Mouse (Mus musculus) adrenal gland, adult (tissue): Measurements from ENCODE around the gene Gbf1.
A peak's percentile ranks its signal among the peaks of the same experiment; 100 is the strongest.
"Not testable (repeated sequence)": the region's sequence is repeated elsewhere in the genome, so short reads cannot be mapped to it uniquely, and the experiment has no call there.

Experiments used
- DNase-seq, 2 experiments: peaks; one replicate each; pipeline ENCODE4 v3.0.0; 2022 to 2023; ENCODE audit warnings: low spot score in 1 of 2; ENCODE audit not compliant: inconsistent age in 2 of 2

Gene Gbf1

DNA sequence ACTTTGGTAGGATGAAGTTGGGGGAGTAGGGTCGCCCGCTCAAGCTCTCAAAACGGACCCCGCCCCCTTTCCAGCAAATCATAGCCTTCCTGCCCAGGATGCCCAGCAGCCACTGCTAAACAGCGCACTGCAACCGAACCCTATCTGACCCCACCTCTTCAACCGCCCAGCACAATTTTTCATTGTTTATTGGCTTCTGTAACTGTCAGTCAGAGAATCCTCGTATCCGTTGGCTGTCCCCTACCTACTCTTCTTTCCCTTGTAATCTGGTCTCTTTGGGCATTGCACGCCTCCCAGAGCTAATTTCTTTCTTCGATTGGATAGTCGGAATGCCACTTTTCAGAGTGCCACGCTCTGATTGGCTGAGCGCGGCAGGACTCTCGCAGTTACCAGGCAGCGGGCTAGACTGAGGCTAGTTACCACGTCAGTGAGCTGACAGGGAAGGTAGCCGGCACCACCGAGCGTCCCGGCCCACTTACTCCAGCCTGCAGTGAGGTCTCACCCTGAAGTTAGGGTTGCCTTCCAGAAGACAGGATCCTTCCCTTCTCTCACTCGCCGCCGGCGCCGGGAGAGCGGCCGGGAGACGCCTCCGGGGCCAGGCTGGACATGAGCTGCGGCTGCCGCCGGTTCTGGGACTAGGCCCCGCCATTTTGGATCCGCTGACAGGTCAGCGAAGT, at the start of gene Gbf1:
Gbf1 (plus strand) TSS at position 383 of the 677 bp plus-strand sequence.
- peak; percentile 95 to 99 for DNase-seq

DNA sequence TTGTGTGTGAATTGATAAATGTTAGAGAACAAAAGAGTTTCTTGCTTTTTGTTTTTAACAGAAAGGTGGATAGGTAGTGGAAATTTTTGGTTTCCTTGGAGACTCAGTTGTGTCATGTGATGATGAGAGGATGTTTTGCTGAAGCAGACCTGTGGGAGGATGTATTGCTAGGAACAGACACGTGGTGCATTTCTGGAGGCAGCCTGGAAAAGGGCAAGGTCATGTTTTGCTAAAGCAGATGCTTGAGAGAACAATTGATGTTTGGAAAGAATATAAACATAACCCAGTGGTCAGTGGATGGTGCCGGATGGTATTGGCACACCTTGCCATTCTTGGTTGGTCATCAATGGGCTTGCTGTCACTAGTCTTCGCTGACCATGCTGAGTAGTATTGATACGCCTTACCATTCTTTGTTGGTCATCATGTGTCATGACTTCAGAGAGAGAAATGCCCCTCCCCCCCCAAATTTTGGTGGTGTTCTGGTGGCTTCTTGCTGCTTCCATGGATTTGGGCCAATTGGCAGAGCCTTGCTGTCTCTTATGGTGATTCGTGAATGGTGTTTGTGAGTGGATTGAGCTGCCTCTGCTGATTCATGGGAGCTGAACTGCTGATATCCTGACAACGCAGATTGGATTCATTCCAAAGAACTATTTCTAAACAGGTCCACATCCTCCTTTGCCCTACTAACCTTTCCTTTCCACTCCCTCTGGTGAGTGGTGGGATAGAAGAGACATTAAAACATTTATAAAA, 48.7 kb upstream of the Gbf1 start:
- DNase-seq = peak; percentile 26 to 63

DNA sequence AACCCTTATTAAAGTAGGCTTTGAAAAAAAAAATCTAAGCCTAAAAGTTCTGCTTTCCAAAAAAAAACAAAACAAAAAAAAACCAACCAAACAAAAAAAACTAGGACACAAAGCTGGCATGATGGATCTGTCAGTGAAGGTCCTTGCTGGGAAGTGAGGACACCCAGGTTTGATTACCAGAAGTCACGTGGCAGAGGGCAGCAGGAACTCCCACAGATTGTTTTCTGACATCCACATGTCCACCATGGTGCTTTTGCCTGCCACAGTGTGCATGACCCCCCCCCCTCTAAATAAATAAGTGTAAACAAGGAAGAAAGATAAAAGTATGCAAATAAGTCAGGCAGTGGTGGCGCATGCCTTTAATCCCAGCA, 48.1 kb upstream of the Gbf1 start:
- DNase-seq = peak in 1 of 2 experiments; percentile 27

DNA sequence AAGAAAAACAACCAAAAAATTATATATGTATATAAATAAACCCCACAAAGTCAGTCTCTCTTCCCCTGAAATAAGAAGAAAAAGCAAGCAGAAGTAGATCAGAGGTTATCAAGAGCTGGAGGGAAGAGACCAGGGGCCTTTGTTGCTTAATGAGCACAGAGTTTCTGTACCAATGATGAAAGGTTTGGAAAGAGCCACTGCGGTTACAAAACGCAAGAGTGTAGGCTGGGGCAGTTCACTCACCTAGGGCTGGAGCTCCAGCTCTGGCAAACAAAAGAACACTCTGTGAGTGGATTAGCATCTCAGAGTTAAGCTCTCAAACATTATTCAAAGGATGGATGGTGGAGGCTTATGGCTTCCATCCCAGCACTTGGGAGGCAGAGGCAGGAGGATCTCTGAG, 42.1 kb upstream of the Gbf1 start:
- no peak for DNase-seq

DNA sequence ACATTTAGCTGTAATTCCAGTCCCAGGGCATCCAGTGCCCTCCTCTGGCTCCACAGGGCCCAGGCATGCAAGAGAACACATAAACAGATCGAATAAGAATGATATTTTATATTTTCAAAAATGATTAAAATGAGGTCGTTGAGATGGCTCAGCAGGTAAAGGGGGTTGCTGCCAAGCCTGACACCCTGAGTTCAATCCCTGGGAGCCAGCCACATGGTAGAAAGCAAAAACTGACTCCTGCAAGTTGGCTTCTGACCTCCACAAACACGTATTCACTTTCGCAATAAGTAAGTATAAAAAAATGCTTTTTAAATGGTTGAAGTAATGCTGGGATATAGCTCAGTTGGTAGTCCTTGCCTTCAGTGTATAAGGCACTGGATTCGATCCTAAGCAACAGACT, 41.5 kb upstream of the Gbf1 start:
- no peak for DNase-seq

DNA sequence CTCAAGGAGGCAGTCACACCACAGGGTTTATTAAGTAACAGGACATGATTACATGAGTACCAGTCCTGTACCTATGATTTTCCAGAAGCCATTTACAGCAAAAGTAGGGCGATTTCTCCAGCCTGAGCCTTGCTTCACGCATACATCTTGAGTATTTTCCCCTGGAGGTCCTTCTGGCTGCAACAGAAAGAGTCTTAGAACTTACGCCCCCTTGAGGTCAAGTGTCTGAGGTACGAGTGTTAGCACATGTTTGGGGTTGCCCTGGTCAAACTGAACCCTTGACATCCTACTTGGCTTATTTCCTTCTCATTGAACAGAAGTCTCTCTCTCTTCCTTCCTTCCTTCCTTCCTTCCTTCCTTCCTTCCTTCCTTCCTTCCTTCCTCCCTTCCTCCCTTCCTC, 37.7 kb upstream of the Gbf1 start:
- DNase-seq = no peak

DNA sequence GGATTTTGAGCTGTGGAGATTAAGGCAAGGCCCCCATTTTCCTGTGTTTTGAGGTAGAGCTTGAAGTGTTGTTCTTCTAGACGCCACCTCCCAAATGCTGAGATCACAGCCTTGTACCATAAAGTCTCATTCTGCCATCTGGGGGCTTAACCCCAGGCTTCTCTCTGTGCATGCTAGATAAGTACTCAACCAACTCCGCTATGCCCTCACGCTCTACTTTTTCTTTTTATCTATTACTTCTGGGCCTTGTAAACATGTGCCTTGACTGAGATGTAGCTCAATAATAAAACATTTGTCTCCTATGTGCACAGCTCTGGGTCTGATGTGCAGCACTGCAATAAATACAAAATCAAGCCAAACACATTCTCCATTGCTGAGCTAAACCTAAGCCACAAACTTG, 32.9 kb upstream of the Gbf1 start:
- no peak for DNase-seq

DNA sequence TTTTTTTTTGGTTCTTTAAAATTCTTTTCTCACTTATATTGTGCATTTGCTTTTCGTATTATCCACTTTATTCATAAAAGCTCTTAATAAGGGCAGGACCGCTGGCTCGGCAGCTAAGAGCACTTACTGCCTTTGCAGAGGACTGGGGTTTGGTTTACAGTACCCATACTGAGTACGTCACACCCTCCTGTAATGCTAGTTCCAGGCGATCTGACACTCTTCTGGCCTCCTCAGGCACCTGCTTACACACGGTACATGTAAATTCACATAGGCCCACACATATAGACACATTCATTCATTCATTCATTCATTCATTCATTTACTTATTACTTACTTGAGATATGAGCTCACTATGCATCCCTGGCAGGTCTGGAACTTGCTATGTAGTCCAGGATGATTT, 31.4 kb upstream of the Gbf1 start:
- no peak for DNase-seq

DNA sequence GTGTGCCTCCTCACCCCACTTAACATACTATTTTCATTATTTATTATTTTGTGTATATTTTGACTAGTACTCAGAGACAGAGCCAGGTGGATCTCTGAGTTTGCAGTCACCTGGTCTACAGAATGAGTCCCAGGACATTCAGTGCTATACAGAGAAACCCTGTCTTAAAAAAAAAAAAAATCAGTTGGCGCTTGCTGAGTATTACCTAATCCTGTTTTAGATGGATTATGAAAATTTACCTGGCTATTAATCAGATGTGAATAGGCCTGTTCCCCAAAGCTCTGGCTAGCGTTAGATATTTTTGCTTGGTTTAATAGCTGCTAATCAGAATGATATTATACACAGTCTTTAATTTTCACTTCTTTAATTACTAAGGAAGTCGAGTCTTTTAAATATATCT, 28.4 kb upstream of the Gbf1 start:
- no peak for DNase-seq

DNA sequence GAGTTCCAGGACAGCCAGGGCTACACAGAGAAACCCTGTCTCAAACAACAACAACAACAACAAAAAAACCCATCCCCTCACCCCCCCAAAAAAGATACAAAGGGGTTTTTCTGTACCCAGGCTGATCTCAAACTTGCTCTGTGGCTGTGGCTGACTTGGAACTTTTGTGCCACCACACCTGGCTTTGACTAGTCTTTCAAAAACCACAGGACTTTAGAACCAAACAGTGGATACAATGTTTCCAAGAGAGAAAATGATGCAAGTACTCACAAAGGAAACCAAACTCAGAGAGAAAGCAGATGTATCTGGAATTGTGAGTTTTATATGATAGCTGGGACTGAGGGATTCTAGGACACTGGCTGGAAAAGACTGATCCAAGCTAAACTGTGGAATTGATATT, 27.7 kb upstream of the Gbf1 start:
- no peak for DNase-seq

DNA sequence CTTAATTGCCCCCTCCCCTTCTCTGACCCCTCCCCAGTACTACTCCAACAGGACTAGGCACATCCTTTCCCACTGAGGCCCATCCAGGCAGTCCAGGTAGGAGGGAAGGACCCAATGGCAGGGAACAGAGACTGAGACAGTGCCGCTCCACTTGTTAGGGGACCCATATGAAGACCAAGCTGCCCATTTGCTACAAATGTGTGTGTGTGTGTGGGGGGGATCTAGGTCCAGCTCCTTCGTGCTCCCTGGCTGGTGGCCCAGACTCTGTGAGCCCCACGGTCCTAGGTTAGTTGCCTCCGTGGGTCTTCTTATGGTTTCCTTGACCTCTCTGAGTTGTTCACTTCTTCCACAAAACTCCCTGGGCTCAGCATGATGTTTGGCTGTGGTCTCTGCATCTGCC, 26.0 kb upstream of the Gbf1 start:
- DNase-seq = no peak

DNA sequence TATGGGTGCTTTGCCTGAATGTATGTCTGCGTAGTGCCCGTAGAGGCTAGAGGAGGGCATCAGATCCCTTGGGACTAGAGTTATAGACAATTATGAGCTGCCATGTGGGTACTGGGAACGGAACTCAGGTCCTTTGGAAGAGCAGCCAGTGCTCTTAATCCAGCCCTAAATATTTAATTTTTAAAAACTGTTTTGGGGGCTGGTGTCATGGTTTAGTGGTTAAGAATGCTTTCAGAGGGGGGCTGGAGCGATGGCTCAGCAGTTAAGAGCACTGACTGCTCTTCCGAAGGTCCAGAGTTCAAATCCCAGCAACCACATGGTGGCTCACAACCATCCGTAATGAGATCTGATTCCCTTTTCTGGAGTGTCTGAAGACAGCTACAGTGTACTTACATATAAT, 22.6 kb upstream of the Gbf1 start:
- DNase-seq = not testable (repeated sequence)

DNA sequence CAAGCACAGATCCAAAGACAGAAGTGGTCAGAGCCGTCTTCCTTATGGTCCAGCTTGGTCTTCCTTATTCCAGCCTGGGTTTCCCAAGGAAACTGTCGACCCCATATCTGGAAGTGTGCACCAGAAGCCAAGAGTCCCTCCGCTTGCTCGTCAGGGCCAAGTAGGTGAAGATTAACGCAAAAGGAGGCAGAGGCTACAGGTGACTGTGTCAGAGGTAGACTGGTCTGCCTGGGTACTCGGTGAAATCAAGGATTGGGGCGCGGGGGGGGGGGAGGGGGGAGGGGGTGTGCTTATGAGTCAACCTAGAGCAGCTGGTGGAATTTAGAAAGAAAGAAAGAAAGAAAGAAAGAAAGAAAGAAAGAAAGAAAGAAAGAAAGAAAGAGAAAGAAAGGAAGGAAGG, 21.0 kb upstream of the Gbf1 start:
- no peak for DNase-seq

DNA sequence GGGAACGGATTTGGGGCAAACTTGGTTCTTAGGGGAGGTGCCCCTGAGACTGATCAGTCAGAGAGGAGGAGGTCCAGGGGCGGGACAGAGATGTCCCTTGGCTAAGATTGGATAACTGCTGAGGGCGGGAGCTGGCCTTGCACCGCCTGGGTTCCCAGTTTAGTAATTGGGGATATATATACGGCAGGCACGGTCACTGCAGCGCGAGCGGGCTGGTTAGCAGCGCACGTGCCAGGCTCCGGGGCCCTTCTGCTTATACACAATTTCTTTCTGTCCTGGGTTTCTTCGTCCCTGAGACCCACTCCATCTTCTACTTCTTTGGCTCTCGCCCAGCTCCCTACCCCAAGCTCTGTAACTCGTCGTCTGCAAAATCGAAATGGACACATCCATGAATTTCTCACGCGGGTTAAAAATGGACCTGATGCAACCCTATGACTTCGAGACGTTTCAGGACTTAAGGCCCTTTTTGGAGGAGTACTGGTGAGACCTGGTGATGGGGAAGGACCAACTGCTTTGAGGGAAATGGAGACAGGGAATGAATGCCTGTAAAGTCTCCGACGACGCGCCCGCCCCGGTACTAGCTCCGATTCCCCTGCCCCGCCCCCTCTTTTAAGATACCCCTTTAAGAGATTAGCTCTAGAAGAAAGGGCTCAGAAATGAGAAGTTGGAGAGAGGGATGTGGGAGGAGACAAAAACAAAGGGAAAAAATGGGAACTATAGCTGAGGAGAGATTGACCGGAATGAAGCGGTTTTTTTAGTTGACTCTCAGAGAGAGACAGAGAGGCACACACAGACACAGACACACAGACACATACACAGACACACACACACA, 20.4 kb upstream of the Gbf1 start, which contains the start of gene Elovl3:
Elovl3 (plus strand) TSS at position 204 of the 832 bp plus-strand sequence.
- peak; percentile 77 to 88 for DNase-seq

DNA sequence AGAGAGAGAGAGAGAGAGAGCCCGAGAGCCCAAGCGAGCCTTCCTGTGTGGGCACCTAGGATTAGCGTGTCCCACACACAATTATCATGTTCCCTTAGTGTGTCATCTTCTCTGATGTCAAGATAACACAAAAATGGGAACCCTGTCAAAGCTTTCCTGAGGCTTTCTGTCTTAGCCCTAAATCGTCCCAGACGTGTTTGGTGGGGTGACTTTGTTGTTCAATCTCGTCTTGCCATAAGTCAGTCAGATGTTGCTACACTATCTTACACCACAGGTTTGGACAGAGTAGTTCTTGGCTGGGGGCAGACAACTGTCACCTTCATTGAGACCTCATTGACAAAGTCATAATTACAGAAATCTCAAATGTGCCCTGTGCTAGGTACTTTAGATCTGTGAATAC, 19.7 kb upstream of the Gbf1 start:
- no peak for DNase-seq

DNA sequence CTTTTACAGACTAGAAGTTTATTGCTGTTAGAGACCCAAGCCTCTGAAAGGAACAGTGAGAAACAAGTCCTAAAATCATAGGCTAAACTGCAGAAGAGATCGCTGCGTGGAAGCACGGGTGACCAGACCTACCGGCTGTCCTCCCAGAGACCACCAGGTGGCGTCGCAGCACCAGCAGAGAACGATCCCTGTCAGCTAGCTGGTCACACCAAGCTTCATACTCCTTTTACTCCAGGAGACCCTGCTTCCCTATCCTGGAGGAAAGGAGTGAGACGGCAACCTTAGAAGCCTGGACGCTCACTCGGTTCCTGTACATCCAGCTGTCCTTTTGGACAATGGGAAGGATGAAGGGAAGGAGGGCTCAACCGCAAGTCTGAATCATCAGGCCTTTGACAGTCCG, 17.0 kb upstream of the Gbf1 start:
- DNase-seq = peak; percentile 86 to 96

DNA sequence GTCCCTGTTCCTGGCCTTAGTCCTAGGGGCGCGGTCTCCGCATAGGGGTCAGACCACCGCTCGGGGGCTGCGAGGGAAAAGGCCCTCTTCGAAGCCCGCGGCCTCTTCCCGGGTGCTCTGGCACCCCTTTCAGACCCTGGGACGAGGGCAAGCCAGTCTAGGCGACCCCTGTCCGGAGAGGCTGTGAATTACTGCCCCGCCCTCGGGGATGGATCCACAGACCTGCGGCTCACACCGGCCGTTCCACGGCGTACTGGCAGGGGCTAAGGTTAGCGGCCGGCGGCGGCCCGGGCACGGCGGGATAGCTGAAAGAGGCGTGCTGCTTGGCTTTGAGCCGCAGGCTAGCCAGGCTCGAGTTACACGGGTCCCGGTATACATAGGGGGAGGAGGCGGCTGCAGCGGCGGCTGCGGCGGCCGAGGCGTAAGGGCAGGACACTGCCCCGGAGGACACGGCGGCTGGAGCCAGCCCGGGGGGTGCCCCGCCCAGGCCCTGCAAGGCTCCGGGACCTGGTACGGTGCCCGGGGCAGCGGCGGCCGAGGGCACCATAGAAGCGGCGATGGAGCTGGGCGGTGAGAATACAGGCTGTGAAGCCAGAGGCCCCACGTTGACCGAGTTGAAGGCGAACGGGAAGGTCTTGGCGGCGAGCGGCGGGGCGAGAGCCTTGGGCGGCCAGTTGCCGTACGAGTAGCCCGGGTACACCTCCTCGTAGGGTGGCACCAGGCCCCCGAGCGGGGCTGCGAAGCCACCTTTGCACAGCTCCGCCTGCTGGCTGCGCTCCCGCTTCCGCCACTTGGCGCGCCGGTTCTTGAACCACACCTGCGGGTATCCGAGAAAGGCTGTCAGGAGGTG, 16.3 kb upstream of the Gbf1 start:
- peak; percentile 50 to 87 for DNase-seq

DNA sequence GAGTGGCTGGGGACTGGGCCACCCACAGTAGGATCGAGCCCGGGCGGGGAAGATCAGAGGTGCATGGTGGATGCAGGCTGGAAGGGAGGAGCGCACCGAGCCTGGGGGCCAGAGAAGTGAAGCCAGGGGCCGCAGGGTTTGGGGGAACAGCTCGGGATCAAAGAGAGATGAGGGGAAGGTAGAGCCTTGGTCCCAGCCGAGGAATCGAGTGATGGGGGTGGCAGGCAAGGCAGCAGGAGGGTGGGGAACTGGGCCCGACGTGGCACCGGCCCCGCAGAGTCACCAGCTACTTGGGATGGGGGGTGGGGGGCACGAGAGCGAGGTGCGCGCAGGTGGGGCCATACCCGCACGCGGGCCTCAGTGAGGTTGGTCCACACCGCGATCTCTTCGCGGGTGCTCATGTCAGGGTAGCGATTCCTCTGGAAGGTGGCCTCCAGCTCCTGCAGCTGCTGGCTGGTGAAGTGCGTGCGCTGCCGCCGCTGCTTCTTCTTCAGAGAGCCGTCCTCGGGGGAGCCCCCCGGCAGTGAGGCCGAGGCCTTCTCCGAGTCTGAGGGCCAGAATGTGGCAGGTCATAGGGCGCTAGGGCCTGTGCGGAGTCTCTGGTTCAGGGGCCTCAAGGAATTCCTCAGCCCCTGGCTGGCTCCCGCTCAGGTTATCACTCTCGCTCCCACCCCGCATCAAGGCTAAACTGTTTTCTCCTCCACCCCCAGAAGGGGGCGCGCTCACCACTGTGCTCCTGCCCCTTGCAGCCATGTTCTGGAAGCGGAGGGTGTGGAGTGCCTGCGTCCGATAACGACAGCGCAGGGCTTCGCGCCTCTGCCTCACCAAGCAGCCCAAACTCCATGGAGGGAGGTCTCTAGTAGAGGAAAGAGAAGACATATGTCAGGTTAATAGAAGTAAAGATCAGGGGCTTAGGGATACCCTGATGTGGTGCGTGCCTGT, 15.4 kb upstream of the Gbf1 start:
- DNase-seq = peak; percentile 78 to 92

DNA sequence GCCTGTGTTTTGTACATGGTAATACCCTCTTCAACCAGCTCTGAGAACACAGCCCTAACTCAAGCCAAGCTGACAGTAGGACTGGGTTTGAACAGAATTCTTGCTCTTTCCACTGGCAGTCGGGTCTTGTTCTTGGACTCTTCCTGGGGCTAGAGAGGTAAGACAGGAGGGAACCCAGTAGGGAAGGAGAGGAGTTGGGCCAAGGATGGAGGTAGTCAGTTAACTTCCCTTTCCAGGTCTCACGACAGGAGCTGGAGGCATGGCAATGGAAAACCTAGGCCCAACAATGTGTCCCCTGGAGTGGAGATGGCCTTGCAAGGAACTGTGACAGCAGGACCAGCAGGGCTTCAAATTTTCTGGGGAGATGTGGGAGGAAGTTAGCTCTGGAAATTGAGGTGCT, 12.0 kb upstream of the Gbf1 start:
- DNase-seq = no peak

DNA sequence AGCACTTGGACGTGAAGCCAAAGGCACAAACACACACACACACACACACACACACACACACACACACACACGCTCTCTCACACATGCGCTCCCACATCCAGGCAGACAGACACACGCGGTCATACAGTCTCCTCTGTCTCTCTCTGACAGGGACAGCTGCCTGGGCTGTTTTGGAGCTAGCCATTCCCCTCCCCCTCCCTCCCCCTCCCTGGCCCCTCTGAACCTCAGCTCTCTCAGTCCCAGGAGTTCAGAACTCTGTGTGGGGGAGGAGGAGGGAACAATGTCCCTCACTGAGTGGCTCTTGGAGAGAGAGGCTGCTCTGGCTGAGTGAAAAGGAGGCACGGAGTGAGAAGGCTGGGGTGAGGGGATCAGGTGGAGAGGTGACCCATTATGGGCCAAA, 11.2 kb upstream of the Gbf1 start:
- DNase-seq = no peak
